18 mouse cellular contexts compared by ENCODE assay signal in the genomic region with DNA sequence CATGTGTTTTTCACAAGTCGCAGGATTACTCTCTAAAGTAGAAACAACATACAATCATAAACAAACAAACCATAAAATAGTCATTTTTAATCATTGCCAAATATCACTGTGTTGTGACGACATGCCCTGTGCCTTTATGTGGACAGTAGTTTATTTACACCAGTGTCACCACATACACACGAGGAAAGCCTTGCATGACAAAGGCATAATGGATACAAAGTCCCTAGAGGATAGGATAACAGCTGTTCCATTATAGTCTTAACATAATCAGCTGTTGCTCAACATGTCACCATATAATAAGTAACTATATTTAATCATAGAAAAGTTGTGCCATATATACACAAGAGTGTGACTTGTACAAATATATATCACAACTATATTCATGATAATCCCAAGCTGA.
"Had no signal": no experiment of that assay in that cellular context is flagged by ENCODE, and none has a peak within 500 bp of the region (broad histone marks: within the 10 kb centered on the region; RNA-seq: fewer than 3 reads in every experiment).

No protein-coding gene starts in this region.

- H3K27me3 ChIP-seq: liver, embryonic 12.5 days; midbrain, embryonic 12.5 days; midbrain, embryonic 15.5 days; neural tube, embryonic 13.5 days; neural tube, embryonic 15.5 days had no signal

- H3K36me3 ChIP-seq: liver, embryonic 12.5 days; midbrain, embryonic 10.5 days; midbrain, embryonic 12.5 days; midbrain, embryonic 15.5 days; neural tube, embryonic 13.5 days; neural tube, embryonic 15.5 days had no signal

- H3K9me3 ChIP-seq: liver, embryonic 12.5 days; midbrain, embryonic 10.5 days; midbrain, embryonic 12.5 days; midbrain, embryonic 15.5 days; neural tube, embryonic 13.5 days; neural tube, embryonic 15.5 days had no signal

- H3K9ac ChIP-seq: liver, embryonic 12.5 days; liver, embryonic 14.5 days; midbrain, embryonic 12.5 days; midbrain, embryonic 15.5 days; neural tube, embryonic 13.5 days; neural tube, embryonic 15.5 days had no signal

- H3K4me2 ChIP-seq: liver, embryonic 12.5 days; midbrain, embryonic 12.5 days; midbrain, embryonic 15.5 days; neural tube, embryonic 13.5 days; neural tube, embryonic 15.5 days had no signal

- ATAC-seq: liver, embryonic 12.5 days; midbrain, embryonic 15.5 days had no signal

- DNase-seq: lung, adult 18-20 months; lung, postnatal 14 days; lung, postnatal 4 days; right cerebral cortex, adult 18-20 months; right cerebral cortex, postnatal 25 days; right cerebral cortex, postnatal 4 days; spleen, adult 18-20 months; thymus, adult 18-20 months; thymus, postnatal 14 days; thymus, postnatal 36 days had no signal

- H3K27ac ChIP-seq: liver, embryonic 12.5 days; liver, embryonic 14.5 days; midbrain, embryonic 10.5 days; midbrain, embryonic 12.5 days; midbrain, embryonic 15.5 days; neural tube, embryonic 13.5 days; neural tube, embryonic 15.5 days had no signal

- H3K4me3 ChIP-seq: liver, embryonic 12.5 days; midbrain, embryonic 10.5 days; midbrain, embryonic 12.5 days; midbrain, embryonic 15.5 days; myocyte; neural tube, embryonic 13.5 days; neural tube, embryonic 15.5 days had no signal

- H3K4me1 ChIP-seq: liver, embryonic 12.5 days; midbrain, embryonic 10.5 days; midbrain, embryonic 12.5 days; midbrain, embryonic 15.5 days; neural tube, embryonic 13.5 days had no signal
